Mouse (Mus musculus) ES-E14 (cell line): Measurements from ENCODE around the gene Asic4.

ENCODE experiments used
- CHD2 ChIP-seq: IDR thresholded peaks from 2 replicates; pipeline ENCODE4 v1.6.1; 2014; ENCODE audit warnings: mild to moderate bottlenecking, low read depth, low read length, inconsistent platforms
- MAFK ChIP-seq: IDR thresholded peaks from 2 replicates; pipeline ENCODE4 v1.6.1; 2014; ENCODE audit warnings: mild to moderate bottlenecking, low read depth, low read length, inconsistent platforms; ENCODE audit not compliant: insufficient read depth

- TF ChIP-seq CHD2: no peak
- TF ChIP-seq MAFK: no peak
Observed at GRCm38 (mm10) chr1:75449377-75450135, 680 bp upstream of the Asic4 start.
